ENCODE assay signal across 8 mouse cellular contexts in the genomic region with DNA sequence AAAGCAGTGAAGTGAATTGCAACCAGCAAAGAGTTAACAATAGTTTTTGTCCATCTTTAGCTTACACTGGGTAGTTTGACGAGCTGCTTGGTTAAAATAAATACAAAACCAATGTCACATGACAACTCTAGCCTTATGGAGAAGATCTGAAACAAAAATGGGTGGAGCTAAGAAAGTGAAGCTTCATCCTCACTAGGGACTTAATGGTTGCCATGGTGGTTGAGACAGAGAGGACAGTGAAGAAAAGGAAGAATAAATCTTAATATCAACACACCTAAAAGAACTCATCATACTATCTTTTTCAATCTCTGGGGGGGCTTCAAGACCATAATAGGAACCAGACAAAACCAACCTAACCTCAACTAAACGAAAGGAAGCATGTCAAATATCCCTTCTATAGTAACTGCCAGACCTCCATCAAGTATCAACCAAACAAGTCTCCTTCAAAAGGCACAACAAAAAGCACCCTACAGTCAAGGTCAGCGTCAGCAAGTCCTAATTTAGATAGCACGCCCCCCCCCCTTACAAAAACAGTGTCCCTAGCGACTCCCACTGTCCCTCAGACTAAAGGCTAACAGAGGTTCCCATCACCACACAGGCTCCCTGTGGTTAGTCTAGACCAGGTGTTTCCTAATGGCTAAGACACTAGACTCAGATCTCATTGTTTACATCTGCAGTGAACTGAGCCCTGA. TPM values are rescaled to one million over a fixed set of nuclear protein-coding genes. Genes with fewer than 3 reads are reported as not detected.
DNase-seq lines count a peak whose midpoint lies in the region; ATAC-seq lines count a peak whose summit lies in the region.

No protein-coding gene starts in this region.

- DNase-seq in kidney, adult 9 months: peak; percentile 46
- no peak for DNase-seq in kidney, postnatal 10 days
- DNase-seq in MN1 (ENCODE audit: low spot score): peak; percentile 66
- no peak for DNase-seq in layer of hippocampus, adult 8-10 months (ENCODE audit: low spot score in 2 of 2)
- DNase-seq in lung, postnatal 36 days: no peak

- under 1% methylated on average over 5 of the region's 5 CpGs for WGBS in forebrain, embryonic 16.5 days
- 3% methylated on average over 5 of the region's 5 CpGs for WGBS in midbrain, embryonic 13.5 days

- no peaks in the 10 kb centered on the region for H3K27me3 ChIP-seq in forebrain, embryonic 16.5 days (replicated peaks; ENCODE audit: control insufficient read depth, insufficient read depth, low read length)
- no peaks in the 10 kb centered on the region for H3K27me3 ChIP-seq in midbrain, embryonic 13.5 days

- H3K27ac ChIP-seq in forebrain, embryonic 16.5 days (ENCODE audit: low read length): no peak overlapping the region
- peak overlapping the region; percentile 100 for H3K27ac ChIP-seq in midbrain, embryonic 13.5 days

- H3K4me2 ChIP-seq in forebrain, embryonic 16.5 days (ENCODE audit: low read length): peak overlapping the region; percentile 83
- H3K4me2 ChIP-seq in midbrain, embryonic 13.5 days (replicated peaks): peak overlapping the region; percentile 98

- H3K9ac ChIP-seq in forebrain, embryonic 16.5 days (replicated peaks; ENCODE audit: low read depth, low read length): peak overlapping the region; percentile 82
- peak overlapping the region; percentile 99 for H3K9ac ChIP-seq in midbrain, embryonic 13.5 days (replicated peaks)

- H3K9me3 ChIP-seq in forebrain, embryonic 16.5 days (ENCODE audit: control insufficient read depth, low read length): no peaks in the 10 kb centered on the region
- no peaks in the 10 kb centered on the region for H3K9me3 ChIP-seq in midbrain, embryonic 13.5 days

- no peak for ATAC-seq in forebrain, embryonic 16.5 days
- no peak for ATAC-seq in midbrain, embryonic 13.5 days
- no peak for ATAC-seq in cerebellum, adult (ENCODE audit: insufficient number of reproducible peaks, low FRiP score, low TSS enrichment)

- H3K36me3 ChIP-seq in forebrain, embryonic 16.5 days (ENCODE audit: control insufficient read depth, insufficient read depth): peaks cover 39% of the 10 kb centered on the region
- H3K36me3 ChIP-seq in midbrain, embryonic 13.5 days: peaks cover 58% of the 10 kb centered on the region

- H3K4me1 ChIP-seq in forebrain, embryonic 16.5 days (replicated peaks; ENCODE audit: control insufficient read depth, insufficient read depth, low read length): peaks cover 17% of the 10 kb centered on the region
- H3K4me1 ChIP-seq in midbrain, embryonic 13.5 days (replicated peaks): peaks cover 29% of the 10 kb centered on the region

- H3K4me3 ChIP-seq in forebrain, embryonic 16.5 days (replicated peaks; ENCODE audit: low read length): peak overlapping the region; percentile 85
- H3K4me3 ChIP-seq in midbrain, embryonic 13.5 days (replicated peaks): peak overlapping the region; percentile 100

RNA-seq across cellular contexts. Expression of a gene that starts 1.8 kb away (rescaled TPM):
- polyA plus RNA-seq in forebrain, embryonic 16.5 days (2015; fragmentation: Nextera tagmentation; extraction: Ambion mirVana): 12.1 and 15.8 TPM in 2 replicates
- 13.1 and 15.3 TPM in 2 replicates for polyA plus RNA-seq in midbrain, embryonic 13.5 days (2015; fragmentation: Nextera tagmentation; extraction: Ambion mirVana)
- total RNA-seq in layer of hippocampus, adult 8-10 months (2022): 10 to 100 TPM; 31.5 to 37.7 (median 34.2) TPM

RNA-seq across cellular contexts. Expression of a gene that starts 4.9 kb away (rescaled TPM):
- polyA plus RNA-seq in forebrain, embryonic 16.5 days (2015; fragmentation: Nextera tagmentation; extraction: Ambion mirVana): 130 and 132 TPM in 2 replicates
- polyA plus RNA-seq in midbrain, embryonic 13.5 days (2015; fragmentation: Nextera tagmentation; extraction: Ambion mirVana): 128 and 147 TPM in 2 replicates
- 100 to 1,000 TPM; 190 to 204 (median 197) TPM for total RNA-seq in layer of hippocampus, adult 8-10 months (2022)

RNA-seq across cellular contexts. Expression of a gene that starts 25.4 kb away (rescaled TPM):
- 0.22 and 0.28 TPM in 2 replicates for polyA plus RNA-seq in forebrain, embryonic 16.5 days (2015; fragmentation: Nextera tagmentation; extraction: Ambion mirVana)
- polyA plus RNA-seq in midbrain, embryonic 13.5 days (2015; fragmentation: Nextera tagmentation; extraction: Ambion mirVana): not detected in 2 replicates
- 1 to 10 TPM in 2 of 4 experiments, not detected in 2; 2.6 to 3.6 TPM for total RNA-seq in layer of hippocampus, adult 8-10 months (2022)

RNA-seq across cellular contexts. Expression of a gene that starts 25.5 kb away (rescaled TPM):
- 0.43 and 0.90 TPM in 2 replicates for polyA plus RNA-seq in forebrain, embryonic 16.5 days (2015; fragmentation: Nextera tagmentation; extraction: Ambion mirVana)
- 0.14 and 0.32 TPM in 2 replicates for polyA plus RNA-seq in midbrain, embryonic 13.5 days (2015; fragmentation: Nextera tagmentation; extraction: Ambion mirVana)
- 1 to 10 TPM in 2 of 4 experiments, under 1 TPM in 2; 0.51 to 3.5 (median 2.1) TPM for total RNA-seq in layer of hippocampus, adult 8-10 months (2022)

RNA-seq across cellular contexts. Expression of a gene that starts 35.3 kb away (rescaled TPM):
- polyA plus RNA-seq in forebrain, embryonic 16.5 days (2015; fragmentation: Nextera tagmentation; extraction: Ambion mirVana): 0.66 and 0.98 TPM in 2 replicates
- polyA plus RNA-seq in midbrain, embryonic 13.5 days (2015; fragmentation: Nextera tagmentation; extraction: Ambion mirVana): 0.43 TPM in 1 of 2 replicates, not detected in the other
- 1 to 10 TPM; 3.4 to 9.7 (median 6.0) TPM for total RNA-seq in layer of hippocampus, adult 8-10 months (2022)

Comparison
In these comparisons a context has a peak if more than half of its experiments do, and no peak if none do; other contexts are left out.
1. DNase-seq: peak in kidney, adult 9 months (single experiment) and MN1 (single experiment); none in kidney, postnatal 10 days (single experiment), layer of hippocampus, adult 8-10 months (0 of 2) and lung, postnatal 36 days (single experiment).